Mouse (Mus musculus) spleen, adult 2 months (tissue): ENCODE measurements around the gene 2410004P03Rik.

Source experiments
- CTCF ChIP-seq: fragments of 200-500 bp; IDR thresholded peaks from 2 replicates; pipeline ENCODE4 v1.5.1; 2011; ENCODE audit warnings: mild to moderate bottlenecking, inconsistent platforms; ENCODE audit not compliant: insufficient read depth, insufficient read length, insufficient replicate concordance; ENCODE audit errors: extremely low read depth
- POLR2A ChIP-seq: fragments of 200-500 bp; IDR thresholded peaks from 2 replicates; pipeline ENCODE4 v1.6.1; 2011; ENCODE audit warnings: low read depth, low read length, inconsistent platforms

- TF ChIP-seq CTCF (no peak), POLR2A (no peak)
These were observed 14.6 kb downstream of the 2410004P03Rik start for GRCm38 (mm10) chr12:16996886-16997462.
